Mouse (Mus musculus) midbrain, embryonic 13.5 days (tissue): ENCODE results near the gene Fstl4. TPM values are rescaled to one million over a fixed set of nuclear protein-coding genes. Genes with fewer than 3 reads are reported as not detected.

ENCODE experiments used
- ATAC-seq: fragments of 200-750 bp; cut with Nextera tagmentation; 2 replicates; pipeline ENCODE4 v1.8.0; 2017; ENCODE audit warnings: mild to moderate bottlenecking, moderate TSS enrichment, moderate library complexity
- H3K27ac ChIP-seq: fragments of 300-500 bp; sonication (generic); 2 replicates; pipeline ENCODE4 v1.5.1; 2015; ENCODE audit warnings: inconsistent platforms, mild to moderate bottlenecking, moderate library complexity
- H3K27me3 ChIP-seq: fragments of 300-500 bp; sonication (generic); 2 replicates; pipeline ENCODE4 v1.6.1; 2015; ENCODE audit warnings: mild to moderate bottlenecking, inconsistent platforms
- H3K36me3 ChIP-seq: fragments of 300-500 bp; sonication (generic); 2 replicates; pipeline ENCODE4 v1.6.1; 2015; ENCODE audit warnings: mild to moderate bottlenecking, inconsistent platforms
- H3K4me1 ChIP-seq: fragments of 300-500 bp; sonication (generic); replicated peaks from 2 replicates; pipeline ENCODE4 v1.6.1; 2015; ENCODE audit warnings: inconsistent platforms
- H3K4me2 ChIP-seq: fragments of 300-500 bp; sonication (generic); replicated peaks from 2 replicates; pipeline ENCODE4 v1.6.1; 2015; ENCODE audit warnings: moderate library complexity, mild to moderate bottlenecking, inconsistent platforms
- H3K4me3 ChIP-seq: fragments of 300-500 bp; sonication (generic); replicated peaks from 2 replicates; pipeline ENCODE4 v1.5.1; 2015; ENCODE audit warnings: mild to moderate bottlenecking, inconsistent platforms
- H3K9ac ChIP-seq: fragments of 300-500 bp; sonication (generic); replicated peaks from 2 replicates; pipeline ENCODE4 v1.6.1; 2015; ENCODE audit warnings: mild to moderate bottlenecking, inconsistent platforms
- H3K9me3 ChIP-seq: fragments of 300-500 bp; sonication (generic); 2 replicates; pipeline ENCODE4 v1.6.1; 2016; ENCODE audit warnings: mild to moderate bottlenecking, inconsistent platforms
- WGBS: fragments of 180-500 bp; shearing (Covaris S2); methylation state at CpG from one replicate; pipeline ENCODE4 v1.1.7; 2015; 5-methylcytosine and 5-hydroxymethylcytosine counted together
- polyA plus RNA-seq: library from polyadenylated mRNA; unstranded; fragments of >200 nt; fragmentation: Nextera tagmentation; extraction: Ambion mirVana; gene quantifications from 2 replicates; pipeline ENCODE4 v1.2.1, GENCODE M21; 2015

Gene Fstl4
- polyA plus RNA-seq, 1 experiment from 2014 or later, result 5.1 TPM

DNA sequence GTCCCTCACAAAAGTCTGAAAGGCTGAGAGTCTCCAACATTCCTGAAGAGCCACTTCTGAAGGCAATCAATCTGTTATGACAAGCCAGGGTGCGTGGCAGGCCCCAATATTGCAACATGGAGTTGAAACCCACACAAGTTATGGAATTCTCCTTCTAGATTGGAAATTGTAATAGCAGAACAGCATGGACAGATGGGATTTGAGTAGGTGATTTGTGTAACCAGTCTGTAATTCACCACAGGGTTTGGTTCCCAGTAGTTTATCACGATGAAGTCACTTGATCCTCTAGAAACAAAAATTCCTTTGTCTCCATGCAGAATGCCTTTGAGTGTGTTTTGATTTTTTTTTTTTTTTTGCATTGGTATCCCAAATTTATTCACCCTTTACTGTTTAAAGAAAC, 159.8 kb downstream of the Fstl4 start:
- no peak overlapping the region for H3K27ac ChIP-seq
- no peak overlapping the region for H3K4me3 ChIP-seq
- no peaks in the 10 kb centered on the region for H3K9me3 ChIP-seq
- no peaks in the 10 kb centered on the region for H3K27me3 ChIP-seq
- H3K36me3 ChIP-seq, result no peaks in the 10 kb centered on the region
- H3K4me2 ChIP-seq, result no peak overlapping the region
- peaks cover 9% of the 10 kb centered on the region for H3K4me1 ChIP-seq
- no peak for ATAC-seq
- WGBS, result 86% methylated on average over 2 of the region's 2 CpGs
- H3K9ac ChIP-seq, result no peak overlapping the region

DNA sequence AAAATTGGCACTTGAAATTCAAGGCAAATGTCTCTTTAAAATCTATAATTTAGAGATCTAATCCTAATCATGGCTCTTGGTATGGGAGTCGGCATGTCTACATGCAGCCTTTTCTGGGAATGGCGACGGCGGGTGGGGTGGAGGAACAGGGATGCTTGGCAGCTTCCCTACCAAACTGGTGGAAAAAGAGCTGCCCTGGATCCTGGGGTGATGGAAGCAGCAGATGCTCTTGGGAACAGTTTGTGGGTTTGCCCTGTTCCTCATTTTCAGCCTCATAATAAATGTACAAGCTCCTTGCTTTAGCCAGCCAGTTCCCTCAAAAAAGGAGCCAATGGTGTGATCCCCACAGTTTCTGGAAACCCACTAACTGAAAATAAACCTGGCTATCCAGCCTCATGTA, 163.9 kb downstream of the Fstl4 start:
- no peak for ATAC-seq
- H3K9me3 ChIP-seq, result no peaks in the 10 kb centered on the region
- no peak overlapping the region for H3K27ac ChIP-seq
- H3K27me3 ChIP-seq, result no peaks in the 10 kb centered on the region
- no peak overlapping the region for H3K4me3 ChIP-seq
- H3K36me3 ChIP-seq, result no peaks in the 10 kb centered on the region
- H3K4me2 ChIP-seq, result no peak overlapping the region
- 0 out of 2 replicates have a peak, but pooled peaks cover 3% of the 10 kb centered on the region for H3K4me1 ChIP-seq
- WGBS, result 90% methylated on average over 4 of the region's 4 CpGs
- H3K9ac ChIP-seq, result no peak overlapping the region

DNA sequence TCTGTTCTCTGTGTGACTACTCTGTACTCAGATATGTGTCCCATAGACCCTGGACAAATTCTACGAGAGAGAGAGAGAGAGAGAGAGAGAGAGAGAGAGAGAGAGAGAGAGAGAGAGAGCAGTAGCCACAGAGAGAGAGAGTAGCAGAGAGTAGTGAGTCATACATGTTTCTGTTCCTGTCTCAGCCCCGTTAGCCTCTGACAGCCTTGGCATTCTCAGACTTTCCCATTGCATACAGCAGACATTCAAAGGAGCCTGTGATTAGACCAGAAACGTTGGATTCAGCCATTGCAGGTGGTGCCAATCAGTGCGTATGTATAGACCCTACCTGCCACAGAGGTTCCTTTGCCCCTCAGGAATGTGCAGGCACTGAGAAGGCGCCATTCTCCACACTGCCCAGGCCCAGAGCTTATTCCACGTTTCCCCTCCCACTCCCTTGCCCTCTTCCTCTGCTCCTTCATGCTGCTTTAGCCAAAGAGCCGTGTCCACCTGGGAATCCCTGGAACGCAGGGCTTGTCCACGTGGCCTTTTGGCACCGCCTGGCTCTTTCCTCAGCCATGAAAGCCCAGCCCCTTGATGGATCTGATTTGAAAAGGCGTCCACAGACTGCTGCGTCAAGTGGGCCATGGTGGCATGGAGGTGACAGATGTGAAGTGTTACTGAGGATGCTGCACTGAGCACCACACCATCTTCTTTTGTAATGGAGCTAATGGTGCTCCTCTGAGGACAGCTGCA, 175.1 kb downstream of the Fstl4 start:
- Histone ChIP-seq H3K4me3 (no peak overlapping the region), H3K9ac (no peak overlapping the region), H3K36me3 (no peaks in the 10 kb centered on the region), H3K9me3 (no peaks in the 10 kb centered on the region), H3K4me2 (no peak overlapping the region), H3K4me1 (peaks cover 19% of the 10 kb centered on the region), H3K27ac (no peak overlapping the region), H3K27me3 (no peaks in the 10 kb centered on the region)
- ATAC-seq, result no peak
- WGBS, result 83% methylated on average over 12 of the region's 12 CpGs

DNA sequence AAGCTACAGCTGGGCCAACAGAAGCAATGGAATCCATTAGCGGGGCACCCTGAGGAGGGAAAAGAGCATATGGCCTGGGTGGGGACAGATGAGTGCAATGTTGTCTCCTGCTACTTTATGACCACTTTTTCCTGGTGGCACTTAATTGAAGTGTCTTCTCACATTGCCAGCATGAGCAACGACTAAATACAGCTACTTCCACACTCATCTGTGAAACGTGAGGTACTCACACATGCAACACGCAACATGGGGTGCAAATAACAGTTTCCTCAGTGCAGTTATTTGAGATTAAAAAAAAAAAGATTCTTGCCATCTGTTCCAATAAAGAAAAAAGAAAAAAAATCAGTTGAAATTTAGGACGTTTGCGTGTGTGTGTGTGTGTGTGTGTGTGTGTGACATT, 178.5 kb downstream of the Fstl4 start:
- no peaks in the 10 kb centered on the region for H3K27me3 ChIP-seq
- peaks cover 11% of the 10 kb centered on the region for H3K4me1 ChIP-seq
- 92% methylated on average over 6 of the region's 6 CpGs for WGBS
- no peak overlapping the region for H3K4me3 ChIP-seq
- H3K36me3 ChIP-seq, result no peaks in the 10 kb centered on the region
- no peak overlapping the region for H3K27ac ChIP-seq
- no peaks in the 10 kb centered on the region for H3K9me3 ChIP-seq
- no peak overlapping the region for H3K4me2 ChIP-seq
- H3K9ac ChIP-seq, result no peak overlapping the region
- ATAC-seq, result no peak

DNA sequence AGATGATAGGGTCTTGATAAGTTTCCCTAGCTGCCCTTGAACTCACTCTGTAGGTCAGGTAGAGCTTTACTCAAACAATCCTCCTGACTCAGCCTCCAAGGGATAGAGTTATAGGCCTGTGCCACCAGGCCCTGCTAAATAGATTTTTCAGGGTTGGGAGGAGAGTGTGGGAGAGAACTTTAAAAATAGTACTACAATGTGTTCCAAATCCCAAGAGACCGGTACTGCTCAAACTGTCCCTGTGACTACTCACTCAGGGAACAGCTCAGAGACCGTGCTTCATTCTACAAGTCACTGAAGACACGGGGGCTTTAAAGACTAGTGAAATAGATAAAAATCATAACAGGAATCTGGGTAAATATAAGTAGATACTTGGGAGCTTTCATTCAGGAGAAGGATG, 190.6 kb downstream of the Fstl4 start:
- no peak for ATAC-seq
- no peak overlapping the region for H3K4me3 ChIP-seq
- H3K9ac ChIP-seq, result no peak overlapping the region
- 91% methylated on average over 3 of the region's 3 CpGs for WGBS
- no peaks in the 10 kb centered on the region for H3K27me3 ChIP-seq
- no peaks in the 10 kb centered on the region for H3K9me3 ChIP-seq
- no peak overlapping the region for H3K4me2 ChIP-seq
- no peak overlapping the region for H3K27ac ChIP-seq
- 0 out of 2 replicates have a peak, but pooled peaks cover 10% of the 10 kb centered on the region for H3K4me1 ChIP-seq
- H3K36me3 ChIP-seq, result no peaks in the 10 kb centered on the region

DNA sequence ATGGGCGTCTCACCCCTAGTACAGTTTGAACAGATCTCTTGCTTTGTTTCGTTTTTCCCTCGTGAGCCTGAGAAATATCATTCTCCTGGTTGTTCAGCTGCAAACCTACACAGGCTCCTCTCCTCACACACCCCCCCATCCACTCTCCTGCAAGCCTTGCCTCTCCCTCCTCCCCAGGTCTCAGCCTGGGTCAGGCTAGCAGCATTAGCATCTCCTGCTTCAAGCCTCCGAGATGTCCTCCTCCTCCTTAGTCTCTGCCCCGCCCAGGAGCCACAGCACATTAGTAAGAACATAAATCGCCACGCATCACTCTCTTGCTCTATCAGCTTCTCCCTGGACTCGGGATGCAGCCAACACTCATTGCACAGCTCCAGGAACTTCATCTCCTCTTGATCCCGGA, 204.4 kb downstream of the Fstl4 start:
- H3K4me1 ChIP-seq, result no peaks in the 10 kb centered on the region
- ATAC-seq, result no peak
- no peaks in the 10 kb centered on the region for H3K36me3 ChIP-seq
- H3K4me2 ChIP-seq, result no peak overlapping the region
- H3K9ac ChIP-seq, result no peak overlapping the region
- WGBS, result 85% methylated on average over 9 of the region's 9 CpGs
- no peaks in the 10 kb centered on the region for H3K27me3 ChIP-seq
- no peaks in the 10 kb centered on the region for H3K9me3 ChIP-seq
- no peak overlapping the region for H3K27ac ChIP-seq
- no peak overlapping the region for H3K4me3 ChIP-seq

DNA sequence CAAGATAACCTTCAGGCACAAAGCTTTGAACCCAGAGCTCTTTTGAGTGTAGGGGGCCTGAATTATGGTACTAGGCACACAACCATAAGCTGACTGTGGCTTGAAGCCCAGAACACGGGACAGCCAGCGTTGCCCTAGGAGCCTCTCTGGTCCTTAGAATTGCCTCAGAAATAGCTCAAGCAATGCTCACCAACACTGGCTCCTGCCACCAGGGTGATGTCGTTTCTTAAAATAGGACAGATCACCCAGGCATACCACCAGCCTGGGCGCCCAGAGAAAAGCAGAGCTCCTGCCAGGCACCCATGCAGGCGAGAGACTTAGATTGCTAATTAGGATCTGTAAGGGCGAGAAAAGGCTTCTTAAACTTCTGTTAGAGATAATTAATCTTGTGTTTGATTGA, 206.0 kb downstream of the Fstl4 start:
- 81% methylated on average over 6 of the region's 6 CpGs for WGBS

DNA sequence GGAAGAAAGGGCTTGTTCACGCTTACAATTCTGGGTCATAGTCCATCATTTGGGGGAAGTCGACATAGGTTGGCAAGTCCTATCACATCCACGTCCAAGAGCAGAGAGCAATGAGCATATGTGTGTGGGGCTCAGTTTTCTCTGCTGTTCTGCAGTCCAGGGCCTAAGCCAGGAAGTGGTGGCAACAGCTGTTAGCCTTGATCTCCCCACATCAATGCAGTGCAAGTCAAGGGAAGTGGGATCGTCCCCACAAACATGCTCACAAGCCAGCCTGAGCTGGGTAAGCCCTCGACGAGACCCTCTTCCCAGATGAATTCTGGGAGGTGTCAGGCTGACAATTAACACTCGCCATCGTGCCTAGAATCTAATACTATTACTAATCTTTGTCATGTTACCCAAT, 222.6 kb downstream of the Fstl4 start:
- Histone ChIP-seq H3K9ac (no peak overlapping the region), H3K27ac (no peak overlapping the region), H3K4me2 (no peak overlapping the region), H3K4me3 (no peak overlapping the region), H3K27me3 (no peaks in the 10 kb centered on the region), H3K9me3 (no peaks in the 10 kb centered on the region), H3K4me1 (no peaks in the 10 kb centered on the region), H3K36me3 (no peaks in the 10 kb centered on the region)
- WGBS, result 91% methylated on average over 8 of the region's 8 CpGs
- no peak for ATAC-seq

More for the DNA sequence above, 206.0 kb downstream of the Fstl4 start:
- no peak for ATAC-seq
- Histone ChIP-seq H3K4me1 (no peaks in the 10 kb centered on the region), H3K27ac (no peak overlapping the region), H3K4me2 (no peak overlapping the region), H3K4me3 (no peak overlapping the region), H3K27me3 (no peaks in the 10 kb centered on the region), H3K36me3 (no peaks in the 10 kb centered on the region), H3K9me3 (no peaks in the 10 kb centered on the region), H3K9ac (no peak overlapping the region)

DNA sequence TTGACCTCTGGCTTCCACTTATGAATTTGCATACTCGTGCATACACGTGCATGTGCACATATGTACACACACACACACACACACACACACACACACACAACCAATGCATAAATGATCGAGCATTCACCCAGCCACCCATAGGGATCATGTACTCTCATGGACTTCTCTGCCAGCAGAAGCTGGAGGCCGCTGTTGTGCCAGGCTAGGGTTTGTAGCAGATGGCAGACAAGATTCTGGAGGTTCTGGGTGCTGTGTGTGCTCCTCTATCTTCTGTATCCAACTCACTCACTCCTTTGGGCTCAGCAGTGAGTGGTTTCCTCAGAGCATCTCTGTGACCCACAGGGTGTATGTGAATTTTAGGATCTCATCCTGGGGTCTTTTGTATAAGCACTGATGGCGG, 230.3 kb downstream of the Fstl4 start:
- H3K9me3 ChIP-seq, result no peaks in the 10 kb centered on the region
- H3K4me1 ChIP-seq, result 0 out of 2 replicates have a peak, but pooled peaks cover 4% of the 10 kb centered on the region
- 91% methylated on average over 5 of the region's 5 CpGs for WGBS
- H3K27ac ChIP-seq, result no peak overlapping the region
- H3K4me3 ChIP-seq, result no peak overlapping the region
- no peak overlapping the region for H3K9ac ChIP-seq
- no peak for ATAC-seq
- no peaks in the 10 kb centered on the region for H3K27me3 ChIP-seq
- H3K36me3 ChIP-seq, result no peaks in the 10 kb centered on the region
- H3K4me2 ChIP-seq, result no peak overlapping the region

DNA sequence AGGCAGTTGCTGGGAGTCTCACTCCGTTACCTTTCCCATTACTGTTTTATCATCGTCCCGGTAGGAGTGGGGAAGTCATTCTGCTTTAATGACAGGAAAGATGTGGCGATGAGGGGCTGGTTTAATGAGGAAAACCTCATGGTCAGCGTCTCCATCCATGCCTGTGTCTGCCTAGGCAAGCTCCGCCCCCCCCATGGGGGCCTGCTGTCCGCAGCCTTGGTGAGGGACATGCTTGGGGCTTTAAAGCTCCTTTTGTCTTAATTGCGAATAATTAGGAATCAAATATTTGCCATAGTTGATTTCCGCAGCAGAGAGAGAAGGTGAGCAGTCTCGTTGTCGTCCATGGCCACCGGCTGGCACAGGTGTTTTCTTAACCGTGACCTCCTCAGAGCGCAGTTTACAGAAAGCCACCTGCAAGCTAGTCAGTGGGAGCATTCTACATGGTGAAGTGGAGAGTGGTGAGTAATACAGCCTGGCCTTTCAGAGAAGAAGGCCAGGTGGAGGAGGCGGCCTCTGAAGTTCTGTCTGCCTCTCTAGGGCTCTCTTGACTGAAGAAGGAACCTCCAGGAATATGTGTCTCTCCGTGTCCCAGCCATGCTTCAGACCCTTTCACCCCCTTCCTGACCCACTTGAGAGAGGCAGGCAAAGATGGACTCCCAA, 232.1 kb downstream of the Fstl4 start:
- Histone ChIP-seq H3K27ac (no peak overlapping the region), H3K4me2 (no peak overlapping the region), H3K9me3 (no peaks in the 10 kb centered on the region), H3K4me3 (no peak overlapping the region), H3K4me1 (0 out of 2 replicates have a peak, but pooled peaks cover 4% of the 10 kb centered on the region), H3K9ac (no peak overlapping the region), H3K36me3 (no peaks in the 10 kb centered on the region), H3K27me3 (no peaks in the 10 kb centered on the region)
- WGBS, result 81% methylated on average over 16 of the region's 16 CpGs
- ATAC-seq, result no peak

DNA sequence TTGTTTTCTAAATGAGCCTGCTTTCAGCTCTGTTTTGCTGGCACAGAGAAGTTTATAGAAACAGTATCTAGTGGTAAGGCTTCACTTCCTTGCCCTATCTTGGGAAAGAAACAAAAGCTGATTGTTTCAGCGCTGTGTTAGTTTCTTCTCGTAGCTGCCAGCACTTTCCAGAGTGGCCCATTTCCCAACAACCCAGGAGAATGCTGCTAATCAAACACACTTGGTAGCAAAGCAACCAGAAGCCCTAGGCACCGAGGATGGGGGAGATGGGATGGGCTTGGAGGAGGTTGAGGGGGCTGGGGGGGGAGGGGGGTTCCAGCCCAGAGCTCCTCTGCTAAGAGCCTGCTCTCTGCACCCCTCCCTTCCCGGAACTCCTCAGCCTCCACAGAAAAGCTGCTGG, 233.0 kb downstream of the Fstl4 start:
- 0 out of 2 replicates have a peak, but pooled peaks cover 4% of the 10 kb centered on the region for H3K4me1 ChIP-seq
- ATAC-seq, result no peak
- no peak overlapping the region for H3K27ac ChIP-seq
- H3K36me3 ChIP-seq, result no peaks in the 10 kb centered on the region
- H3K27me3 ChIP-seq, result no peaks in the 10 kb centered on the region
- WGBS, result 46% methylated on average over 4 of the region's 4 CpGs
- no peak overlapping the region for H3K4me3 ChIP-seq
- H3K9me3 ChIP-seq, result no peaks in the 10 kb centered on the region
- H3K9ac ChIP-seq, result no peak overlapping the region
- H3K4me2 ChIP-seq, result no peak overlapping the region

DNA sequence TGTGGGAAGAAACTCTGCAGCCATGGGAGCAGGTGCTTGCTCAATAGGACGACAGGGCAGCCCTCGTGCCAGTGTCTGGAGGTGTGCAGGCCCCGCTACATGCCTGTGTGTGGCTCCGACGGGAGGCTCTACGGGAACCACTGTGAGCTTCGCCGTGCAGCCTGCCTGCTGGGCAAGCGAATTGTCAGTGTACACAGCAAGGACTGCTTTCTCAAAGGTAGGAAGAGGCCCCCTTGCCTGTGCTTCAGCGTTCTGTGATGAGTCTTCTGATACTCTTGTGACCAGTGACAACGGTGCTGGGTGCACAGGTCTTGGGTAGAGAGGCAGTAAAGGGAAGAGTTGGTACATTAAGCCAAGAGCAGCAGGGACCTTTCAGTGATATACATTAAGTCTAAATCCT, 235.8 kb downstream of the Fstl4 start:
- no peak for ATAC-seq
- 84% methylated on average over 11 of the region's 11 CpGs for WGBS

More for the DNA sequence above, 235.8 kb downstream of the Fstl4 start:
- Histone ChIP-seq H3K9ac (no peak overlapping the region), H3K27me3 (no peaks in the 10 kb centered on the region), H3K4me2 (no peak overlapping the region), H3K4me3 (no peak overlapping the region), H3K9me3 (no peaks in the 10 kb centered on the region), H3K36me3 (no peaks in the 10 kb centered on the region), H3K27ac (no peak overlapping the region), H3K4me1 (0 out of 2 replicates have a peak, but pooled peaks cover 4% of the 10 kb centered on the region)
